Mouse (Mus musculus): ENCODE measurements around the gene Cdc14a. TPM values are rescaled to one million over a fixed set of nuclear protein-coding genes. Genes with fewer than 3 reads are reported as not detected.
A peak's percentile ranks its signal among the peaks of the same experiment; 100 is the strongest.

Cdc14a gene
- polyA plus RNA-seq, 1 experiment: 3.2 TPM

DNA sequence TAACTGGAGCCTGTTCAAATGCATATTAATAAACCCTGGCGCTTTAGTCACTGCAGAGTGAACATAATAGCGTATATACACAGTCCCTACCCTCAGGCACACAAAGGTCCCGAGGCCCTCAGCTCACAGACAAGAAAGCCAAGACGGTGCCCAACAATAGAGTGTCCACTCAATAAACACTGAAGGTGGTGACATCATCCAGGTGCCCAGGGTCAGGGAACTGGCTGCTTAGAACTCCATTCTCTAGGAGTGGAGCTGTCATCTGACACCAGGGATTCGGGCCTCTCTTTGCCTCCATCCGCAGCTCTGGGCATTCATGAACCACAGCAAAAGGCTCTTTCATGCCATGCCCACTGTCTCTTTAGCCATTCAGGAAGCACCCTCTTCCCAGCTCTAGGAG lies 2.7 kb downstream of the Cdc14a start:
- 67% methylated on average over 6 of the region's 6 CpGs for WGBS
- DNase-seq (ENCODE audit: low read depth, low spot score): no peak

- 82% methylated on average over 11 of the region's 11 CpGs for WGBS
- DNase-seq (ENCODE audit: low read depth, low spot score): no peak
Observed at GRCm38 (mm10) chr3:116419791-116420190, 4.0 kb downstream of the Cdc14a start.

DNA sequence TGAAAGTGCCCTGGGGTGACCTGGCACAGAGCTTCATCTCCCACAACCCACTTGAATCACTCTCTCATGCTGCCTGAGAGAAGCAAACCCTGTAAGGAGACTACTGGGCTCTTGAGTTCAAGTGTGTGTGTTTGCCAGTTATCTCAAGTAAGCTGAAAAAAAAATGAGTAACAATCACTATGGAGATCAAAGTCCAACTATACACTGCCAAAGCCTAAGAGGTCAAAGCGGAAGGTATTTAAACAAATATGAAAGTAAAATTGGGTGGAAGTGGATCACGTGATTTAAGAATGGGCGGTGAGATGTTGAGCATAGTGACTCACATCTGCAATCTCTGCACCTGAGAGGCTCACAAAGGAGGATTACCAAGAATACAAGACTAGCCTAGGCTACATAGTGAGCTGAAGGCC lies 9.4 kb downstream of the Cdc14a start:
- 28% methylated on average over 3 of the region's 3 CpGs for WGBS
- peak; percentile 97 for DNase-seq (ENCODE audit: low read depth, low spot score)

DNA sequence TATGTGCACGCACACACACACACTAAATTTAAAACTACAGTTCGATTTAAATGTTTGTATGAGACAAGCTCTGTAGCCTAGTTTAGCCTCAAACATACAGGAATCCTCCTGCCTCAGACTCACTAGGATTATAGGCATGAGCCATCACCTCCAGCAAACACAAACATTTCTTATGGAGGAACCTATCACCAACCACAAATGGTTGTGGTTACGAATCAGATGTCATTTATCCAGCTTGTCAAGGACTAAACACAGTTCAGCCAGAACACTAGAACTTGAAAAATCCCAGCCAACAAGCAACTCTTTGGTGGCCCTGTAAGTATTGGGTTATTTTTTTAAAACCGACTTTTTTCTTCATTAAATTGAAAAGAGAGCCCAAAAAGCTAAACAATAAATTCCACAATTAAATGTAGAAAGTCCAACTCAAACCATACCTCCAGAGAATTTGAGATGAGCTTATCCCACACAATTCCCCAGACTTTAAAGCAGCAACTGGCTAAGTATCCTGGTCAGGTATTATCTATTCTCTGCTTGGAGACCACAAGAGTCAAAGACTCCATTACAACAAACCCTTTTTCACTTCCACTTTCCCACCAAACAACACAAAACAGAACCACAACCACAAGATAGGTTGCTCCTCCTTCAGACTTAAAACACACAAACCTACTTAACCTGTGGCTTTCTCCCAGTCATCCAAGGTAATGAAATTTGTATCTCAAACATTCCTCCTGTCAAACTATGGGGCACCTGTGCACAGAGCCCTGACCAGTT lies 10.7 kb downstream of the Cdc14a start:
- no peak for DNase-seq (ENCODE audit: low read depth, low spot score)
- WGBS: 83% methylated on average over 4 of the region's 4 CpGs

DNA sequence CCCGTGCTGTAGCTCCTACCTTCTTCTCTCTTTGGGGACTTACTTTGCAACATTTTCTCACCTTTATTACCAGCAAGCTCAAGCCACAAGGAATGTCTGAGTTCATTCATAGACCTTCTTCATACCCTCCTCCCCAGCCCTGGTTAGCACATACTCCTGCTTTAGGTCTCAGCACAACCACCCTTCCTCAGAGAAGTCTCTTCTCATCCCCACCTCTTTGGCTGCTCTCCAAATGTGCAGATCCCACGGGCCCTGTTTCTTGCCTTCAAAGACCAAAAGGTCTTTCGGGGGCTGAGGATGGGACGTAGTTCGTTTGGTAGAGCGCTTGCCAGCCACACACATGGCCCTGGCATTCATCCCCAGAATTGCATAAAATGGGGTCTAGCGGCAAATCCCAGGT lies 13.8 kb downstream of the Cdc14a start:
- no peak for DNase-seq (ENCODE audit: low read depth, low spot score)
- WGBS: 73% methylated on average over 7 of the region's 7 CpGs

GRCm38 (mm10) chr3:116409486-116409885 lies 14.3 kb downstream of the Cdc14a start:
- no peak for DNase-seq (ENCODE audit: low read depth, low spot score)
- 63% methylated on average over 8 of the region's 8 CpGs for WGBS

DNA sequence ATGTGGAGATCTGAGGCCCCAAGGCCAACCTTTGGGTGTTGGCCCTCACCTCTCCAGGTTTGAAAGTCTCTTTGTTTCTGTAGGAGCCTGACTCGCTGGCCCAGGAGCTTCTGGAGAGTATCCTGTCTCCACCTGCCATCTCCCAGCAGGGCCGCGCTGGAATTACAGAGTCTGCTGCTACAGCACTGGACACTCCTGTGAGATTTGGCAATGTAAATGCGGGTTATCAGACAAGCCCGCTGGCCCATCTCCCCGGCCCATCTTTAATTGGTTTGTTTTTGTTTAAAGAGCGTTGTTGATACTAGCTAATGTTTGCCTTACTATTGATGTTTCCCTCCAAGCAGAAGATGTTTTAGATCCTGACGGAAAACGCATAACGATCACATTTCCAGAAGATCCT lies 15.0 kb downstream of the Cdc14a start:
- DNase-seq (ENCODE audit: low read depth, low spot score): no peak
- 33% methylated on average over 10 of the region's 10 CpGs for WGBS

DNA sequence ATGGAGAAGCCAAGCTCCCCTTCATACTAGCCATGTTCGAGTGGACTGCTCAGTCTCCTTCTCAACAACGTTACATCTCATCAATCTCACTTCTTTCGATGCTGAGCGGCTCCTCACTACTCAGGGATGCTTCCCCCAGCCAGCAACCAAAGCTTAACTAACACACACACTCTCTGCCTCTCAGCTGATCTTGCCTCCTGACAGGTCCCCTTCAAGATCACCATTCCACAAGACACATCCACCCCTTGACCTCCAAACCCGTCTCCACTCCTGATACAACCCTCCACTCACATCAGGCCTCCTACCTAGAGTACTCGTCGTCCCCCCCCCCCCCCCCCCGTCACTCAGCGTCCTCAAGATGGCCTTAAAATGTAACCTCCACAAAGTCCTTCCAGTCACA lies 18.3 kb downstream of the Cdc14a start:
- no peak for DNase-seq (ENCODE audit: low read depth, low spot score)

DNA sequence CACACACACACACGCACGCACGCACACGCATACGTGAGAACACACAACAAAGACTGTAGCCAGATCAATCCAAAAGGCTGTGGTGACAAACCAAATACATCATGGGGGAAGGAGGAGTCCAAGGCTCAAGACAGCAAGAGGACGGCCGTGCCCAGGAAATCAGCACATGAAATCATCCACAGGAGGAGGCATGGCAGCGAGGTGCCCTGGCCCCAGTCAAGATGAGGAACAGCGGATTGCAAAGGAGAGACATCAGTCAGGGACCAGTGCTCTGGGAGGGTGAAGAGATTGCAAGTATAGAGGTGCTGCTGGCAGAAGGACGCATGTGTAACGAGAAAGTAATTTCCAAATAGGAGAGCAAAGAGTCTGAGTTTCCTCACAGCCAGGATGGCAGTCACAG lies 22.4 kb downstream of the Cdc14a start:
- WGBS: 91% methylated on average over 11 of the region's 11 CpGs
- DNase-seq (ENCODE audit: low read depth, low spot score): no peak

More for the DNA sequence above, 18.3 kb downstream of the Cdc14a start:
- WGBS: 85% methylated on average over 9 of the region's 9 CpGs

DNA sequence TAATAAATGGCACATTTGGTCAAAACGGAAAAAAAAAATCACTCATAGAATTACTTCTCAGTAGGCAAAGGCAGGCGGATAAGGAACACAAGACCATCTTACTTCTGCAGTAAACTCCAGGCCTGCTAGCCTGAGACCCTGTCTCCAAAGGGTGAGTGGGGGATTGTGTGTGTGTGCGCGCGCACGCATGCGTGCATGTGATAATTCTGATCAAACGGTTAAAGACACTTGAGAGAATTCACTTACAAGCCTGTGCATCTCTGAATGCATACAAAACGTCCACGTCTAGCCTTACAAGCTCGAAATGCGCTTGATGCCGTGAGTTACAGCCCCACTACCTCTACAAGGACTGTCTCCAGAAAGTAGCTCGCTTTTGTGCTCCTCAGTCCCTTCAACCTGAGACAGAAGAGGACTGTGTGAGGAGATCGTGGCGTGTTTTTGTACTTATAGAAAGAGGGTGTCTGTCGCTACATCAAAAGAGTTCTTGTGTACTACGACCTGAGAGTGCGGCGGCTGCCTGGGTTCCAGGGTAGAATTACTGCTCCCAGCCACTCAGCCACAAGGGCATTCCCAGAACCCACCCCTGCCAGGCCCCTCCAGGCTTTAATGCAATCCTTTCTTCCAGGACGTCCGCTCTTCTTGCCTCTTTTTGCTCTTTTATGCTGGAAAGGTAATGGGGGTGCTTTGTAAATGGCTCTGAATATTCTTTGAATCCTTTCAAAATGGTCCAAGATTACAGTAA lies 24.3 kb downstream of the Cdc14a start:
- DNase-seq (ENCODE audit: low read depth, low spot score): no peak
- 93% methylated on average over 22 of the region's 22 CpGs for WGBS

GRCm38 (mm10) chr3:116398543-116398942 lies 25.3 kb downstream of the Cdc14a start:
- DNase-seq (ENCODE audit: low read depth, low spot score): no peak
- WGBS: 77% methylated on average over 10 of the region's 10 CpGs

- WGBS: 83% methylated on average over 7 of the region's 7 CpGs
- no peak for DNase-seq (ENCODE audit: low read depth, low spot score)
Observed at GRCm38 (mm10) chr3:116397976-116398375, 25.9 kb downstream of the Cdc14a start.

- DNase-seq (ENCODE audit: low read depth, low spot score): no peak
- WGBS: 93% methylated on average over 6 of the region's 6 CpGs
Observed at GRCm38 (mm10) chr3:116397341-116397740, 26.5 kb downstream of the Cdc14a start.

- 81% methylated on average over 3 of the region's 3 CpGs for WGBS
- no peak for DNase-seq (ENCODE audit: low read depth, low spot score)
Observed at GRCm38 (mm10) chr3:116396571-116396970, 27.3 kb downstream of the Cdc14a start.

DNA sequence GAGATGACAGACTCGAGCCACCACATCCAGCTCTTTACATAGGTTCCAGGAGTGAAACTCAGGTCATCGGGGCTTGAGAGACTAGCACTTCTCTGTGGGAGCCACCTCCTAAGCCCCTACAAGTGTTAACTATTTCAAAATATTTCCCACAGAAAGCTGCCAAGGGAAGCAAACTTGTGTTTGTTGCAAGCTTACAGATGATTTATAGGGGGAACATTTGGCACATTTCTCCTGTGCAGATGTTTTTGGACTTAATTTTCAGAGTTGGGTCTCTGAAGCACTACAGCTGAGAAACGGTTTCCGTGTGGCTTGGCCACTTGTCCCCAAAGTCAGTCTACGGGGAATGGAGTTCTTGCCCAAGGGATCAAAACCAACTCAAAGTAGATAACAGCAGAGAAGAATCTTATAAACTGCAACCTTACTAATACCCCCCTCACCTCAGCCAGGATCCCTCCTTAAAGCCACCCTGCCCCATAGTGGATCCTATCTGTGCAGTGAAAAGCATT lies 28.9 kb downstream of the Cdc14a start:
- 68% methylated on average over 5 of the region's 5 CpGs for WGBS
- DNase-seq (ENCODE audit: low read depth, low spot score): no peak

DNA sequence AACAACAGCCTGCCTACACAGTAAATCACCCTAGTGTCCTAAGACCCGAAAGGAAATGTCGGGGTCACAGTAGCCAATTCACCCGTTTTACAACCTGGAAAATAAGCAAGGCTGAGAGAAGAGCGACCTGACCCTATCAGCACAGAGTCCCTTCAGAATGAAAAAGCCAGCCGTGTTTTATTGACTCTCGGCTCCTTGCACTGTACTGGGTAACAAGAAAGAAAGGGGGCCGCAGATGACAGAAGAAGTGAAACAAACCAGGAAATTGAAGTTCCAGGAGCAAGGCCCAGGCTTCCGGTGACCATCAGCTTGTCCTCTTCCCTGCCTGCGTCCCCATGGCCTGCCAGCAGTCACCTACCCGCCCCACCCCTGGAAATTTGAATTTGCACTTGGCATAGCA lies 32.4 kb downstream of the Cdc14a start:
- 23% methylated on average over 10 of the region's 10 CpGs for WGBS
- DNase-seq (ENCODE audit: low read depth, low spot score): no peak

- DNase-seq (ENCODE audit: low read depth, low spot score): no peak
- whole genome bisulfite sequencing: 54% methylated on average over 14 of the region's 14 CpGs
Observed at GRCm38 (mm10) chr3:116389500-116390470, 34.0 kb downstream of the Cdc14a start.

GRCm38 (mm10) chr3:116388808-116389207 lies 35.0 kb downstream of the Cdc14a start:
- peak; percentile 76 for DNase-seq (ENCODE audit: low read depth, low spot score)
- 19% methylated on average over 11 of the region's 11 CpGs for WGBS

- no peak for DNase-seq (ENCODE audit: low read depth, low spot score)
Observed at GRCm38 (mm10) chr3:116386886-116387285, 36.9 kb downstream of the Cdc14a start.

DNA sequence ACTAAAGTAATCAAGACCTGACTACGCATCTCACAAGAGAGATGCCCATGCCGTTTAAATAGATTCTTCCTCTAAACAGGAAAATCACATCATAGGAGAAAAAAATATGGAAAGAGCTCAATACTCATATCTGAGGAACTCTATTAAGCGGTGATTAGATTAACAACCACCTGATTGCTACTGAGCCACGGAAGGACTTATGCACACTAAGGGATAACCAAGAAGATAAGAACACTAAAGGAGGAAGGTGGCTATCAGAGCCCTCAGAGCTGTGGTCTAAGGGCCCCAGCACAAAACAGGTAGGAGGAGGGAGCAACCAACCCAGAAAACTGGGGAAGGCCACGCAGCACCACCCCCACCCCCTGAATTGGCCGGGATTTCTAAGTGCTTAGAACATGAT lies 37.5 kb downstream of the Cdc14a start:
- WGBS: 83% methylated on average over 6 of the region's 6 CpGs
- no peak for DNase-seq (ENCODE audit: low read depth, low spot score)
